Mouse (Mus musculus) heart, adult 2 months (tissue): Measurements from ENCODE around the gene Pgm5. TPM values are rescaled to one million over a fixed set of nuclear protein-coding genes. Genes with fewer than 3 reads are reported as not detected.
A peak's percentile ranks its signal among the peaks of the same experiment; 100 is the strongest.

Experiments used
- DNase-seq, 2 experiments: peaks; one replicate each; pipeline ENCODE4 v3.0.0; 2021
- H3K27ac ChIP-seq: fragments of 200-600 bp; 2 replicates; pipeline ENCODE4 v1.8.1; 2022
- H3K27me3 ChIP-seq: fragments of 200-500 bp; 2 replicates; pipeline ENCODE4 v1.6.1; 2012; ENCODE audit warnings: mild to moderate bottlenecking, low read length, inconsistent platforms, mixed read lengths; ENCODE audit not compliant: control insufficient read depth, insufficient read depth
- H3K36me3 ChIP-seq: fragments of 200-500 bp; 2 replicates; pipeline ENCODE4 v1.6.1; 2012; ENCODE audit warnings: low read length, inconsistent platforms; ENCODE audit not compliant: control insufficient read depth, insufficient read depth
- H3K4me1 ChIP-seq: fragments of 200-500 bp; 2 replicates; pipeline ENCODE4 v1.6.1; 2011; ENCODE audit warnings: low read length; ENCODE audit not compliant: control insufficient read depth, insufficient read depth
- H3K4me3 ChIP-seq: fragments of 200-600 bp; 2 replicates; pipeline ENCODE4 v1.8.1; 2022
- H3K79me2 ChIP-seq: fragments of 200-500 bp; replicated peaks from 2 replicates; pipeline ENCODE4 v1.6.1; 2012; ENCODE audit warnings: mild to moderate bottlenecking, inconsistent platforms, low read length, moderate library complexity, mixed read lengths; ENCODE audit not compliant: control insufficient read depth, insufficient read depth
- H3K9ac ChIP-seq: fragments of 200-500 bp; 2 replicates; pipeline ENCODE4 v1.6.1; 2012; ENCODE audit warnings: low read depth, mild to moderate bottlenecking, control low read depth, inconsistent platforms, low read length, mixed read lengths
- CTCF ChIP-seq: fragments of 200-600 bp; IDR thresholded peaks from 2 replicates; pipeline ENCODE4 v1.8.1; 2022; ENCODE audit warnings: antibody characterized with exemption, mild to moderate bottlenecking, moderate library complexity
- EP300 ChIP-seq: fragments of 200-500 bp; IDR thresholded peaks from 2 replicates; pipeline ENCODE4 v1.6.1; 2011; ENCODE audit warnings: low read depth, low read length, control low read depth; ENCODE audit not compliant: insufficient read depth
- POLR2A ChIP-seq: fragments of 200-500 bp; IDR thresholded peaks from 2 replicates; pipeline ENCODE4 v1.6.1; 2011; ENCODE audit warnings: mild to moderate bottlenecking, low read depth, low read length, control low read depth; ENCODE audit not compliant: insufficient read depth
- WGBS: fragments of 180-500 bp; shearing (Covaris S2); methylation state at CpG from one replicate; pipeline ENCODE4 v1.1.7; 2018; 5-methylcytosine and 5-hydroxymethylcytosine counted together
- intact Hi-C: fragments of 180-260 bp; cut with DNase I; formaldehyde crosslinking; loops from one replicate; pipeline ENCODE4 v1.15.1; 2025
- polyA plus RNA-seq: library from polyadenylated mRNA; depleted of rRNA; stranded (reverse); fragments of >200 nt; gene quantifications from 2 replicates; pipeline ENCODE4 v1.2.3, GENCODE M21; 2012
- total RNA-seq, 2 experiments: library from RNA; stranded (reverse); gene quantifications; 2 replicates each; pipeline ENCODE4 v1.2.3; 2021

The Pgm5 gene
- total and polyA plus RNA-seq, 3 experiments: 48.6 to 103 (median 93.8) TPM

DNA sequence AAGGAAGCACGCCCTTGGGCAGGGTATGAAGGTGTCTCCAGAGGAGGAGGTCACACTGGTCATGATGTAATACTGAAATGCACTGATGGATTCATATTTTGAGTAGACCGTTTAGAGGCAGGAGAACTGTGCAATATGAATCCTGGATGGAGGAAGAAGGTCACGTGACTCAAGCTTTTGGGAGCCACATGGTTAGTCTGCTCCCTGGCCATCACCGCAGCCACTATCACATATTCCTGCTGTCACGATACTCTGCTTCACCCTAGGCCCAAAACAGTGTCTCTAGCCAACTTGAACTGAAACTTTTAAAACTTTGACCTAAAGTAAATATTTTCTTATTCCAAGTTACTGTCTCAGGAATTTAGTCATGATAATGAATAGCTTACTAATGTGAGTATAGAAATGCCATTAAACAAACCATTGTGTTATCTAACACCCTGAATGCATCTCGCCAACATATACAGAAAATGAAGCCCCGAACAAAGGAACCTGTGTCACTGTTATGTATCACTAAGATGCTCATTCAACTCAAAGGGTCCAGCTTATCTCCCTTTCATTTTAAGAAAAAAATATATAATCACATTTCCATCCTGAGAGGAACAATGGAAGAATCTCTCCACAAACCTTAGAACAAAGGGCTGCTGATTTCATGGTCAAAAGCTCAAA lies 108.6 kb downstream of the Pgm5 start:
- peaks cover 7% of the 10 kb centered on the region for H3K4me1 ChIP-seq
- no peak overlapping the region for H3K4me3 ChIP-seq
- H3K27me3 ChIP-seq: no peaks in the 10 kb centered on the region
- no peak for DNase-seq
- no peak overlapping the region for H3K27ac ChIP-seq
- H3K79me2 ChIP-seq: no peaks in the 10 kb centered on the region; the same call in 1 of the 2 replicates
- peaks cover 5% of the 10 kb centered on the region for H3K36me3 ChIP-seq
- 71% methylated on average over 7 of the region's 7 CpGs for WGBS
- no peak for TF ChIP-seq CTCF
- TF ChIP-seq POLR2A: no peak
- TF ChIP-seq EP300: no peak
- no peak overlapping the region for H3K9ac ChIP-seq
- intact Hi-C loops: no loop called here

DNA sequence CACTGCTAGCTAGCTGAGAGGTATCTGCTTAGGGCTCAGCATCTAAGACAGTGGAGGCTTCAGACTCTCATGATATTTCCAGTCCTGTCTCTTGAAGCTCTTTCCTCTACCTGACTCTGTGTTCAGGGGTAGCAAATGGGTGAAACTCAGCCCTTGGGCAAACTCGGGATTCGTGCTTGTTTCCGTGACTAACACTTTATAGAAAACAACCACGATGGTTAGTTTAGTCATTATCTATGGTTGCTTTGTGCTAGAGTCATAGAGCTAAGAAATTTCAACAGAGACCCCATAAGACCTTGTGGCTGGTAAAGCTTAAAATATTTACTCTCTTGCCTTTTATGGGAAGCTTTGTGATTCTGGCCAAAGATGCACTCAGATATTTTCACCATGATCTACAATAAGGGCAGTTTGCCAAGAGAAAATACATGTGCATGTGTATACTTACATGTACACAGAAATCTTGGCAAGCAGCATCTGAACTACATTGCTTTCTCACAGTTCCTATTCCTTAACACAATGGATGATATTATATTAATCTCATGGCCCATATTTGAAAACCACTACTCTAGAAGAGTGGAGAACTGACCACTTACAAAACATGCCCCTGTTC lies 115.3 kb downstream of the Pgm5 start:
- H3K9ac ChIP-seq: no peak overlapping the region
- intact Hi-C loops: no loop called here
- no peaks in the 10 kb centered on the region for H3K79me2 ChIP-seq
- WGBS: 83% methylated on average over 4 of the region's 4 CpGs
- H3K36me3 ChIP-seq: no peaks in the 10 kb centered on the region
- H3K4me1 ChIP-seq: peaks cover 3% of the 10 kb centered on the region
- no peak for TF ChIP-seq POLR2A
- no peak for TF ChIP-seq EP300
- TF ChIP-seq CTCF: no peak
- no peaks in the 10 kb centered on the region for H3K27me3 ChIP-seq
- H3K27ac ChIP-seq: no peak overlapping the region
- H3K4me3 ChIP-seq: no peak overlapping the region
- no peak for DNase-seq

DNA sequence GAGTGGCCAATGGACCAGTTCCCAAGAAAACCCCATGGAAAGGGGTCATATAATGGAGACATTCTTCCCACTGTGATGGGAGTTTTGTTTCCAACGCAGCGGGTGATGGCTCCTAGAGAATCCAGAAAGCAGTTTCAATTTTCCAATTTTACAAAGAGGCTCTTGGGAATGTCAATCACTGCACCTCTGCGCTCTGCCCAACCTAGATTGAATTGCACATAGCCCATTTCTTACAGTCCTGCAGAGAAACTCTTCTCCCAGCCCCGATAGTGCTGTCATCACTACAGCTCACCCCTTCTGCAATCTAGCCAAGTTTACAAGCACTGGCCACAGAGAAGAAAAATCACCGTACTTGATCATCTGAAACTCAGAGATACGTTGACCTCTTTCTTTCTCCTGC lies 119.0 kb downstream of the Pgm5 start:
- intact Hi-C loops: no loop called here
- Histone ChIP-seq H3K9ac (no peak overlapping the region), H3K79me2 (no peaks in the 10 kb centered on the region), H3K36me3 (no peaks in the 10 kb centered on the region), H3K4me3 (no peak overlapping the region), H3K4me1 (peaks cover 5% of the 10 kb centered on the region), H3K27ac (no peak overlapping the region), H3K27me3 (no peaks in the 10 kb centered on the region)
- TF ChIP-seq POLR2A (no peak), EP300 (no peak), CTCF (no peak)
- no peak for DNase-seq
- WGBS: 58% methylated on average over 6 of the region's 6 CpGs

DNA sequence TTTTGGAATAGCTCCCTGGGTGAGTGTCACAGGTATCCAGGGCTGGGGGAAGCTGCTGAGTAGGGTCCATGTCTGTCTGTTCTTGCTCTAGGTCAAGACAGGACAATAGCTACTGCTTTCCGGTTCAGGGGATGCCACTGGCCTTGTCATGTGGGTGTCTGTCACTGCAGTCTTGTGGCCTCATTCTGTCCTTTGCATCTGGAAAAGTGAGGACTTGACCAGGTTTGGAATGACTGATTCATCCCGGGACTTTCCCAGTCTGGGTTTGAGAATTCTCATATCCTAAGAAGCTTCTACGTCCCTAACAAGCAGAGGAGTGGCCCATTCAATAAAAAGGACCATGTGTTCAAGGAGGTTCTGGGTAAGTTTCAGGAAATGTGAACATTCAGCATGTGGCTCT lies 122.9 kb downstream of the Pgm5 start:
- no peak overlapping the region for H3K4me3 ChIP-seq
- no peak overlapping the region for H3K9ac ChIP-seq
- WGBS: 65% methylated on average over 3 of the region's 3 CpGs
- peaks cover 7% of the 10 kb centered on the region for H3K36me3 ChIP-seq
- H3K4me1 ChIP-seq: peaks cover 8% of the 10 kb centered on the region
- intact Hi-C loops: no loop called here
- TF ChIP-seq CTCF: no peak
- no peak for TF ChIP-seq EP300
- no peak for TF ChIP-seq POLR2A
- no peaks in the 10 kb centered on the region for H3K79me2 ChIP-seq
- no peak overlapping the region for H3K27ac ChIP-seq
- H3K27me3 ChIP-seq: no peaks in the 10 kb centered on the region
- no peak for DNase-seq

DNA sequence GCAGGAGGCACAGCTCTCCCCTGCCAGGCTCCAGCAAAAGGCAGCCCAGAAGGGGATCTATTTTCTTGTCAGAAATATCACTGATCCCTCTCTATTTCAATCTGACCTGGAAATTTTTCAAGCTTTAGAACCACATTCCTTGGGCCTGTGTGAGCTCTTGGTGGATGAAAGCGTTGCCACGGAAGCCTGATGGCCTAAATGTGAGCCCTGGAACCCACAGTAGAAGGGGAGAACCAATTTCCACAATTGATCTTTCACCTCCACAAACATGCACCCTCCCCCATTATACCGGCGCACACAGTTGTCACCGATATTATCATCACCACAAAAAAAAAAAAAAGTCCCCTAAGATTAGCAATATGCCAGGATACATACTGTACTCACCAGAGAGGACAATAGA lies 123.6 kb downstream of the Pgm5 start:
- WGBS: 93% methylated on average over 5 of the region's 5 CpGs
- no peak for DNase-seq

DNA sequence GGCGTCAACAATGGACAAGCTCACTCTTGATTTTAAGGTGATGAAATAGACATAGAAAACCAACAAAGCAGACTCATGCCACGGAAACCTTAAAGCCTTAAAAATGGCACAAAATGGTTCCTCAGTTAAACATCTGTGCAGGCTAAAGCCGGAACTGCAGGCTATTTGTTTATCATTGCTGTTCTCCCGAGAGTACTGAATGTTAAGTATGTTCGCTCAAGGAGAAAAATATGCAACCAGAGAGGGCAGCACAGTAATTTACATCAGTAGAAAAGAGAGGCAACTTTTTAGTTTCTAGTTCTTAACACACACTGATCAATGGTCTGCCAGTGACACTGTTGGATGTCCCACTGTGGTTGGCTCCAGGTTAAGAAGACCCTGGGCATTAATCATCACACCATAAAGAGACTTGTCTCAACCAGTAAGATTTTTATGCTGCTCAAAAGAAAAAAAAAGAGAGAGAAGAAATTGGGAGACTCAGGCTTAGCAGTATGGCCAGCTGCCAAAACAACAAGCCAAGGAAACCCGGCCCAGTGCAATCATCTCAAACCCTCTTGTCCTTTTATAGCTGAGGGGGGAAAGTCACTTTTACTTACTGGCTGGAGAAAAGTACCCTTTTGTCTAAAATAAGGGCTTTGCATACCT lies 126.0 kb downstream of the Pgm5 start:
- no peak overlapping the region for H3K9ac ChIP-seq
- WGBS: 53% methylated on average over 6 of the region's 6 CpGs
- H3K27me3 ChIP-seq: no peaks in the 10 kb centered on the region
- DNase-seq: peak; percentile 30 to 31
- peak; percentile 8; the same call in 1 of the 2 replicates for TF ChIP-seq CTCF
- TF ChIP-seq EP300: no peak
- no peak for TF ChIP-seq POLR2A
- peaks cover 3% of the 10 kb centered on the region for H3K4me1 ChIP-seq
- no peak overlapping the region for H3K27ac ChIP-seq
- H3K79me2 ChIP-seq: no peaks in the 10 kb centered on the region
- intact Hi-C loops: no loop called here
- no peak overlapping the region for H3K4me3 ChIP-seq
- peaks cover 9% of the 10 kb centered on the region for H3K36me3 ChIP-seq

More for the DNA sequence above, 123.6 kb downstream of the Pgm5 start:
- Histone ChIP-seq H3K79me2 (no peaks in the 10 kb centered on the region), H3K9ac (no peak overlapping the region), H3K36me3 (peaks cover 7% of the 10 kb centered on the region), H3K4me1 (peaks cover 8% of the 10 kb centered on the region), H3K4me3 (no peak overlapping the region), H3K27ac (no peak overlapping the region), H3K27me3 (no peaks in the 10 kb centered on the region)
- TF ChIP-seq CTCF: no peak
- TF ChIP-seq POLR2A: no peak
- TF ChIP-seq EP300: no peak
- intact Hi-C loops: no loop called here
